Mouse (Mus musculus): Measurements from ENCODE around the gene Cpt1c. TPM values are rescaled to one million over a fixed set of nuclear protein-coding genes. Genes with fewer than 3 reads are reported as not detected.

Gene Cpt1c
- polyA plus RNA-seq, 1 experiment from 2014 or later, result 32.0 TPM

DNA sequence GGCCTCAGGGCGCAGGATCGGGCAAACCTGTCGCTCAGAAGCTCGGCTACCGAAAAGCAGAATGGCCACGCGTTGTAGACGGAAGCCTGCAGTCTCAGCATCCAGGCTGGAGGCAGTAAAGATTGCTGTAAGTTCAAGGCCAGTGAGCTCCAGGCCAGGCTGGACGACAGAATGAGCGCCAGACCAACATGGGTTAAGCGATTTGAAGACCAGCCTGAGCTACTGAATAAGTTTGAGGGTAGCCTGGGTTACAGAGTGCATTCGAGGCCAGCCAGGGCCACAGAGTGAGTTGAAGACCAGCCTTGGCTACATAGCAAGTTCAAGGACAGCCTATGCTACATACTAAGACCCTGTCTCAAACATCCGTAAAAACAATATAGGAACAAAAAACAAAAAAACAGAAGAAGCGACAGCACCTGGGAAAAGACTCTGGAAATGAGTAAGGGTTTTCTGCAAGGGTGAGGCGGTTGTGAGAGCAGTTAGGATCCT, 23.3 kb upstream of the Cpt1c start:
- peak overlapping the region; percentile 92 for H3K9ac ChIP-seq
- no peaks in the 10 kb centered on the region for H3K9me3 ChIP-seq
- peak overlapping the region; percentile 89 for H3K27ac ChIP-seq
- no peaks in the 10 kb centered on the region for H3K27me3 ChIP-seq
- H3K4me1 ChIP-seq, result peaks cover 27% of the 10 kb centered on the region
- 2% methylated on average over 15 of the region's 15 CpGs for WGBS
- peak overlapping the region; percentile 73 for H3K4me3 ChIP-seq
- peaks cover 66% of the 10 kb centered on the region for H3K36me3 ChIP-seq
- ATAC-seq (ENCODE audit: insufficient number of reproducible peaks, insufficient read depth, low FRiP score, low TSS enrichment, low read depth), result no peak
- H3K4me2 ChIP-seq, result peak overlapping the region; percentile 95

- Histone ChIP-seq H3K9ac (peak within 1 kb of the TSS; percentile 92), H3K4me3 (peak within 1 kb of the TSS; percentile 73), H3K27me3 (no peaks in the 10 kb centered on the region), H3K36me3 (peaks cover 66% of the 10 kb centered on the region), H3K4me2 (peak within 1 kb of the TSS; percentile 95), H3K27ac (peak within 1 kb of the TSS; percentile 89), H3K9me3 (no peaks in the 10 kb centered on the region), H3K4me1 (peaks cover 27% of the 10 kb centered on the region)
- ATAC-seq (ENCODE audit: insufficient number of reproducible peaks, insufficient read depth, low FRiP score, low TSS enrichment, low read depth), result peak; percentile 87
- WGBS, result under 1% methylated on average over 43 of the region's 43 CpGs
These were observed 22.7 kb upstream of the Cpt1c start, which contains the start of gene Irf3 for GRCm38 (mm10) chr7:44997231-44997939. Irf3 (plus strand) TSS chr7:44997648.

GRCm38 (mm10) chr7:44996672-44997071, 22.0 kb upstream of the Cpt1c start:
- peak overlapping the region; percentile 89 for H3K27ac ChIP-seq
- H3K9ac ChIP-seq, result peak overlapping the region; percentile 92
- no peaks in the 10 kb centered on the region for H3K27me3 ChIP-seq
- 15% methylated on average over 10 of the region's 10 CpGs for WGBS
- peak overlapping the region; percentile 95 for H3K4me2 ChIP-seq
- H3K9me3 ChIP-seq, result no peaks in the 10 kb centered on the region
- H3K4me3 ChIP-seq, result peak overlapping the region; percentile 73
- peaks cover 27% of the 10 kb centered on the region for H3K4me1 ChIP-seq
- H3K36me3 ChIP-seq, result peaks cover 66% of the 10 kb centered on the region
- ATAC-seq (ENCODE audit: insufficient number of reproducible peaks, insufficient read depth, low FRiP score, low TSS enrichment, low read depth), result no peak

DNA sequence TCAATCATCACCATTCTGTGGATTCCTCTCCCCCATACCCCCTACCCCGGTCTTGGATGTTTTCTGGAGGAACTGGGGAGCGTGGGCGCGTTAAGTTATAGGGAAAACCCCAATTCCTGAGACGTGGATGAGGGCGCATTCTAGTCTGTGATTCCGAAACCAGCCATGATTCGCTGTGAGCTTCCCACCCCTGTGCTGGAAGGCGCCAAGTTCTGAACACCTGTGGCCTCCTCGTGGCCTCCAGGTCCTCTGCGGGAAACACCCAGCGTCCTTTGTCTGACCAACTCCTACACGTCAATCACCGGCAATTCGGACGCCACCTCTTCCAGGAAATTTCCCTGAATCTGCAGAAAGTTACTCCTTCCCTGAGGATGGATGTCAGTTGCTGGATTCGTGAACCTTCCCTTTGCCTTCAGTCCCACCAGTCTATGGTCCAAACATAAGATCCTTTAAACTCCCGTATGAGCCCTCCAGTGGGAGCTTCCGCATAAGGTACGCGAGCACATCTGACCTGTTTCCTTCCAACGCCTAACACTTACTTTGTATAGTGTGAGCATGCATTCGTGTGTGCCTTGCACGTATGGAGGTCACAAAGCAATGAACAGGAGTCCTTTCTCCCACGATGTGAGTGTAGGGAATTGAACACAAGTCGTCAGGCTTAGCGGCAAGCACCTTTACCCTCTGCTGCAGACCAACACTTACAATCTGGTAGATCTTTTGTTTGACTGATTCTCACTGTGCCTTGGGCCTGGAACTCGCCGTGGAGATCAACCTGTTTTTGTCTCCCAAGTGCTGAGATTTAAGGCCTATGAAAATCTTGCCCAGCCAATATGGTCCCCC, 12.4 kb upstream of the Cpt1c start:
- Histone ChIP-seq H3K27me3 (no peaks in the 10 kb centered on the region), H3K4me1 (peaks cover 33% of the 10 kb centered on the region), H3K9me3 (no peaks in the 10 kb centered on the region), H3K36me3 (peaks cover 41% of the 10 kb centered on the region), H3K27ac (peak overlapping the region; percentile 96), H3K9ac (peak overlapping the region; percentile 89), H3K4me2 (peak overlapping the region; percentile 67), H3K4me3 (peak overlapping the region; percentile 97)
- no peak for ATAC-seq (ENCODE audit: insufficient number of reproducible peaks, insufficient read depth, low FRiP score, low TSS enrichment, low read depth)
- under 1% methylated on average over 29 of the region's 29 CpGs for WGBS

- Histone ChIP-seq H3K27ac (peak within 1 kb of the TSS; percentile 96), H3K4me1 (peaks cover 33% of the 10 kb centered on the region), H3K9ac (peak within 1 kb of the TSS; percentile 99), H3K27me3 (no peaks in the 10 kb centered on the region), H3K9me3 (no peaks in the 10 kb centered on the region), H3K36me3 (peaks cover 41% of the 10 kb centered on the region), H3K4me2 (peak within 1 kb of the TSS; percentile 67), H3K4me3 (peak within 1 kb of the TSS; percentile 97)
- WGBS, result under 1% methylated on average over 42 of the region's 42 CpGs
- peak; percentile 96 for ATAC-seq (ENCODE audit: insufficient number of reproducible peaks, insufficient read depth, low FRiP score, low TSS enrichment, low read depth)
These were observed 11.7 kb upstream of the Cpt1c start, which contains the start of gene Prmt1 for GRCm38 (mm10) chr7:44986192-44986878. Prmt1 (minus strand) TSS chr7:44986568.

- H3K36me3 ChIP-seq, result peaks cover 43% of the 10 kb centered on the region
- no peaks in the 10 kb centered on the region for H3K9me3 ChIP-seq
- peaks cover 33% of the 10 kb centered on the region for H3K4me1 ChIP-seq
- ATAC-seq (ENCODE audit: insufficient number of reproducible peaks, insufficient read depth, low FRiP score, low TSS enrichment, low read depth), result peak; percentile 5; the same call in 1 of the 2 replicates
- peak overlapping the region; percentile 97 for H3K4me3 ChIP-seq
- WGBS, result under 1% methylated on average over 44 of the region's 45 CpGs
- H3K4me2 ChIP-seq, result peak overlapping the region; percentile 67
- H3K27ac ChIP-seq, result peak overlapping the region; percentile 95
- H3K9ac ChIP-seq, result peak overlapping the region; percentile 99
- no peaks in the 10 kb centered on the region for H3K27me3 ChIP-seq
These were observed 11.0 kb upstream of the Cpt1c start for GRCm38 (mm10) chr7:44985595-44986191.

- Histone ChIP-seq H3K27ac (no peak overlapping the region), H3K9me3 (no peaks in the 10 kb centered on the region), H3K9ac (peak overlapping the region; percentile 99; the same call in 1 of the 2 replicates), H3K4me3 (peak overlapping the region; percentile 97), H3K36me3 (peaks cover 43% of the 10 kb centered on the region), H3K4me1 (peaks cover 33% of the 10 kb centered on the region), H3K27me3 (no peaks in the 10 kb centered on the region), H3K4me2 (peak overlapping the region; percentile 67)
- ATAC-seq (ENCODE audit: insufficient number of reproducible peaks, insufficient read depth, low FRiP score, low TSS enrichment, low read depth), result no peak
- 39% methylated on average over 3 of the region's 3 CpGs for WGBS
These were observed 10.1 kb upstream of the Cpt1c start for GRCm38 (mm10) chr7:44984833-44985164.

- 67% methylated on average over 7 of the region's 7 CpGs for WGBS
- Histone ChIP-seq H3K4me3 (peak overlapping the region; percentile 97), H3K4me1 (peaks cover 33% of the 10 kb centered on the region), H3K27ac (0 out of 2 replicates have a peak overlapping the region, but pooled peaks have one; percentile 11), H3K27me3 (no peaks in the 10 kb centered on the region), H3K9me3 (no peaks in the 10 kb centered on the region), H3K9ac (peak overlapping the region; percentile 99), H3K4me2 (peak overlapping the region; percentile 67), H3K36me3 (peaks cover 43% of the 10 kb centered on the region)
- ATAC-seq (ENCODE audit: insufficient number of reproducible peaks, insufficient read depth, low FRiP score, low TSS enrichment, low read depth), result no peak
These were observed 9.5 kb upstream of the Cpt1c start for GRCm38 (mm10) chr7:44983944-44984832.

DNA sequence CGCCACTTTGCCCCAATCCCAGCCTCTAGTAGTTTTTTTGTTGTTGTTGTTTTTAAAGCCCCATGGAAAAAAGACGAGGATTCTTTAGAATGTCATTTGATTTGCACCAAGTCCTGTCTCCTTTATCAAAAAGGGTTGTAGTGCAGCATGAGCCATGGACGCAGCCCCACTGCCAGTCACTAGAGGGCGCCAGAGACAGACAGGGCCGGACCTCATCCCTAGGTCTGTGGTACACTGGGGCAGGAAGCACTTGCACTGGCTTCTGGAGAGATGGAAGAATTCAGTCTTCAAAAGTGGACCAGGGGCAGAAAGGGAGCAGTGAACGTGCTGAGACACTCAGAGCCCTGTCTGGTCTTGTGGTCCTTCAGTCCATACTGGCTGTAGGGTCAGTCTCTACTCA, 8.4 kb upstream of the Cpt1c start:
- 34% methylated on average over 6 of the region's 6 CpGs for WGBS
- H3K4me1 ChIP-seq, result peaks cover 27% of the 10 kb centered on the region
- H3K9ac ChIP-seq, result no peak overlapping the region
- no peak for ATAC-seq (ENCODE audit: insufficient number of reproducible peaks, insufficient read depth, low FRiP score, low TSS enrichment, low read depth)
- H3K27me3 ChIP-seq, result no peaks in the 10 kb centered on the region
- H3K36me3 ChIP-seq, result peaks cover 52% of the 10 kb centered on the region
- H3K9me3 ChIP-seq, result no peaks in the 10 kb centered on the region
- no peak overlapping the region for H3K27ac ChIP-seq
- H3K4me3 ChIP-seq, result peak overlapping the region; percentile 10; the same call in 1 of the 2 replicates
- no peak overlapping the region for H3K4me2 ChIP-seq

GRCm38 (mm10) chr7:44981539-44981938, 6.9 kb upstream of the Cpt1c start:
- no peak for ATAC-seq (ENCODE audit: insufficient number of reproducible peaks, insufficient read depth, low FRiP score, low TSS enrichment, low read depth)
- Histone ChIP-seq H3K4me2 (no peak overlapping the region), H3K4me3 (no peak overlapping the region), H3K36me3 (peaks cover 68% of the 10 kb centered on the region), H3K27ac (no peak overlapping the region), H3K4me1 (peaks cover 22% of the 10 kb centered on the region), H3K9ac (no peak overlapping the region), H3K27me3 (no peaks in the 10 kb centered on the region), H3K9me3 (no peaks in the 10 kb centered on the region)
- WGBS, result 95% methylated on average over 8 of the region's 8 CpGs

Data from embryonic facial prominence, embryonic 13.5 days (tissue).